Mouse (Mus musculus) frontal cortex, postnatal 14 days (tissue): Measurements from ENCODE around the gene Sbno1.
"Not testable (repeated sequence)": the region's sequence is repeated elsewhere in the genome, so short reads cannot be mapped to it uniquely, and the experiment has no call there.

Experiments used
- DNase-seq, 2 experiments: peaks; one replicate each; pipeline ENCODE4 v3.0.0; 2022; ENCODE audit warnings: low spot score in 2 of 2

Sbno1 gene

DNA sequence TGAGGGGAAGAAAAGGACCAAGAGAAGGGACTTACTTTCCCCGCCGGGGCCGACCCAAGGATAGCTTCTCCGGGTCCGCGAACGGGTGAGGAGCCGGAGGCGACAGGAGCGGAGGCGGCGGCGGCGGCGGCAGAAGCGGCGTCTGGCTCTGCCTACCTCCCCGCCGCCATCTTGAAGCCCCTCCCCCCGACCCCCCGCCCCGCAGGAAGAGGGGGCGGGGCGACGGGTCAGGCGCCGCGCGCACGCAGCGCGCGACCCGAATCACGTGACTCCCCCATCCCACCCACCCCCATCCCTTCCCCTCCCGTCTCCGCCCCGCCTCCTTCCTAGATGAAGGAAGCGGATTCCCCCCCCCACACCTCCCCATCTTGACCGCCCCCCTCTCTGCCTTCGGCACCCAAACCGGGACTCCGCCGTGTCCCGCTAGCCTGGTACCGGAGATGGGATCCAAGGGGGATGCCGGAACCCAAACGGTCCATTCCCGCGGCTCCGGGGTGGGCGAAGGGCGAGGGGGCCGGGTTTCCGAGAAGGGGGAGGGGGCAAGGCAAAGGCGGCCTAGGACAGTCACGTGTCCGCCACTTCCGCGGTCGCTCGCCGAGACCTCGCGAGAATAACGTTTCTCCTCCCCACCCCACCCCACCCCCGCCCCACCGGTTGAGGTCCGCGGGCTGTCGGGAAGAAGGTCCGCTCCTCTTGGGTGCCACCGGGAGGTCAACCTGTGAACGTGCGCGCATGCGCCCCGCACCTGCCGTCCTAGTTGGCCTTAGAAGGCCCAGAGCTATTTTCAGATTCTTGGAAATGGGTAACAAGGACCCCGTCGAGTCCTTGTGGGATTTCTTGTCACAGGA, at the start of gene Sbno1:
TSS of gene Sbno1 (minus strand) at position 590 of the 848 bp plus-strand sequence.
- peak; percentile 83 to 88 for DNase-seq

DNA sequence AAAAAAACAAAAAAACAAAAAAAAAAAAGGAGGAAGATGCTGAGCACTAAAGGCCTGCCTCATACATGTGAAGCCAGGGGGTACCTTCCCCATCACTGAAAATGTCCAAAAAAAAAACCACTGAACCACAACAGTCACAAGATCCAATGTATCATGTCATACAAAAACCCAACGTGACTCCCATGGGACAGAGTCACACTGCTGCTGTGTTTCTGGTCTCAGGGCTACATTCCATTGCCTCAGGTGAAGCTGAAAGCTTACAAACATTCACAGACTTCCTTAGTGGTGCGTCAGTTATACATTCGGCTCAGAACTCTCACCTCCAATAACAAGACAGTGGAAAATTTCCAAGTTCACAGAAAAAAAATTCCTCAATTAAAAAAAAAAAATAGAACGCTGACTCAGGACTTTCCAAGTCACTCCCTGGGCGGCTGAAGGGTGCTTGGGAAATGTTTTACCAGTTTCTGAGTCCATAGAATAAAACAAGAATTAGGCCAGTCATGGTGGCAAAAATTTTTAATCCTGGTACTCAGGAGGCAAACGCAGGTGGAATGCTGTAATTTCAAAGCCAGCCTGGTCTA, 44.9 kb upstream of the Sbno1 start:
- no peak for DNase-seq

GRCm38 (mm10) chr5:124469486-124469885, 43.7 kb upstream of the Sbno1 start:
- no peak for DNase-seq

GRCm38 (mm10) chr5:124468365-124468764, 42.6 kb upstream of the Sbno1 start:
- no peak for DNase-seq

DNA sequence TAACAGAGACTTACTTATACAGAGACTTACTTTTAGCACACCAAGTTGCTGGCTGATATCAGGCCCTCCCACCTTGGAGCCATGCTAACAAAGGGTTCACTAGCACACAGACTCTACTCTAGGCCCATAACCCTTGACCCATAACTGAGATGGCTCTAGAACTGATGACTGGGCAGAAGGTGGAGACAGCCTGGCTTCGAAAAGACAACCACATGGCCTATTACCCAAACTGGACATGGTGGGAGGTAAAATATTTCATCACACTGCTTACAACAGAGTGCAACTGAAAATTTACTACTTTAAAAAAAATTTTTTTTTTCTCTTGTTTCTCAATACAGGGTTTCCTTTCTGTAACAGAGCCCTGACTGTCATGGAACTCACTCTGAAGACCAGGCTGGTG, 42.0 kb upstream of the Sbno1 start:
- no peak for DNase-seq

GRCm38 (mm10) chr5:124464905-124465304, 39.1 kb upstream of the Sbno1 start:
- DNase-seq: no peak

GRCm38 (mm10) chr5:124463462-124463861, 37.7 kb upstream of the Sbno1 start:
- no peak for DNase-seq

DNA sequence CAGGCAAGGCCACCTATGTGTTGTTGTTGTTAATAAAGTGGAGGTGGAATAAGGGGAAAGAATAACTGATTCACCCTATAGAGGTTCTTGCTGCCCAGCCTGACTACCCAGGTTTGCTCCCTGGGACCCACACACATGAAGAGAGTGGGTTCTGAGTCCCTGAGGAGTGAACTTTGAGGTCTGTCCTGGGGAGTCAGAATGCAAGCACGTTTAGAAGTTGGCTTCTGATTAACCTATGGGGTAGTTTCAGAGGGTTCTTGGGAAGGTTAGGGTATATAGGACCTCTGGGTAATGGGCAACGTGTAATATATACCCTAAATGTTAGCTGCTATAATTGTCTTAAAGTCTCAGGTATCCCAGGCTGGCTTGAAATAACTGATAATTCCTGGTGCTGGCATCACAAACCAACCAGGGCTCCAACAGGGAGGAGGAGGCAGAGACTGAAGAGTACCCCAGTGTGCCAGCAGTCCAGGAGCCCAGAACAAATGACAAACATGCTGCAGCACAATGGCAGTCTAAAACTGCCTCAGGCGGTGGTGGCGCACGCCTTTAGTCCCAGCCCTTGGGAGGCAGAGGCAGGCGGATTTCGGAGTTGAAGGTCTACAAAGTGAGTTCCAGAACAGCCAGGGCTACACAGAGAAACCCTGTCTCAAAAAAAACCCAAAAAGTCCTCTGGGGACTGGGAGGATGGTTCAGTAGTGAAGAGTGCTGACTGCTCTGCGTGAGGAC, 36.7 kb upstream of the Sbno1 start:
- DNase-seq: no peak

DNA sequence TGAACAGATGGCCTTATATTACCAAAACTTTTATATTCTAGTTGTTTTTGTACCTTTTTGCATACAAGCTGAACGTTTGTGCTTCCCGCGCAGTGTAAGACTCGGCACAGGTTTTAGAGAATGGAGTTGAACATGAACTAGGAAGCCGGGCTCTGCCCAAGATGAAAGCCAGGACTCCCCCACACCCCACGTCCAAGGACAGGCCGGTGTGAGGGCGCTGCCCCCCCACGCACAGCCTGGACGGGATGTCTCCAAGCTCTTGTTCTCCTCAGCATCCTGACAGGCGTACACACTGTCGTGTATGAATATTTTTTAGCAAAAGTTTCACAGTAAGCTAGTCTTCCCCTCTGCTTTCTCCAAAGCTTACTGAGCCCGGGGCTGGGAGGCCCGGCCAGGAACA, 35.1 kb upstream of the Sbno1 start:
- not testable (repeated sequence) for DNase-seq

- DNase-seq: no peak
These were observed 31.0 kb upstream of the Sbno1 start for GRCm38 (mm10) chr5:124456762-124457161.

- DNase-seq: no peak
These were observed 28.2 kb upstream of the Sbno1 start for GRCm38 (mm10) chr5:124454082-124454419.

DNA sequence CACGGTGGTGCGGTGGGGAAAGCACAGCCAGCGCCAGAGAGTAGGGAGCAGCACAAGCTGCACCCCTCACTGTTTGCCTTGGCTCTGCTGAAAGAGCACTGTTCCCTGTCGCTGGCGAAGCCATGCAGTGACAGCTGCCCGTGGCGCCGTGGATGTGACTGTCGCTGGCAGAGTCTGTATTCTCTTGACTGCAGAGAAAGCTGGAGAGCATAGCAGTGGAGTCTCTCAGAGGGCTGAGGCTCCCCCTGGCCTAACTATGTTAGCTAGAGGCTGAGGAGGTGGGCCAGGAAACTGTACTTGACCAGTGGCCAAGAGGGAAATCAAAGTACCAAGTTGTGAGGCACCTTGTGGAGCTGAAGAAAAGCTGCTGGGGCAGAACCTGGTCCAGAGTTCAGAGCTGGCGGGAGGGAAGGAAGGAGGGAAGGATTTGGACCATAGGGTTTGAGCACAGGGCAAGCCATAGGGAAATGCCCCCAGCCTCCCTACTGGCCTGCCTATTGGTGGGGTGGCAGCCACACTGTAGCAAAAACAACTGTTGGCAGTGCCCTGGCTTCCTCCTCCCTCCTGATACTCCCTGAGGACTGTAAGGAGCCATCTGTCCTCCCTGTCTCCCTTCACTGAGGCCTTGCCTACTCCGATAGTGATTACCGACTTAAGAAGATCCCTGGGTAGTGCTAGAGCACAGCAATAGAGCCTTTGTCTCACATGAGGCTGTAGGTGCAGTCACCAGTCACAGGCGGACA, 27.7 kb upstream of the Sbno1 start:
- DNase-seq: no peak

GRCm38 (mm10) chr5:124452494-124453228, 26.9 kb upstream of the Sbno1 start:
- no peak for DNase-seq

DNA sequence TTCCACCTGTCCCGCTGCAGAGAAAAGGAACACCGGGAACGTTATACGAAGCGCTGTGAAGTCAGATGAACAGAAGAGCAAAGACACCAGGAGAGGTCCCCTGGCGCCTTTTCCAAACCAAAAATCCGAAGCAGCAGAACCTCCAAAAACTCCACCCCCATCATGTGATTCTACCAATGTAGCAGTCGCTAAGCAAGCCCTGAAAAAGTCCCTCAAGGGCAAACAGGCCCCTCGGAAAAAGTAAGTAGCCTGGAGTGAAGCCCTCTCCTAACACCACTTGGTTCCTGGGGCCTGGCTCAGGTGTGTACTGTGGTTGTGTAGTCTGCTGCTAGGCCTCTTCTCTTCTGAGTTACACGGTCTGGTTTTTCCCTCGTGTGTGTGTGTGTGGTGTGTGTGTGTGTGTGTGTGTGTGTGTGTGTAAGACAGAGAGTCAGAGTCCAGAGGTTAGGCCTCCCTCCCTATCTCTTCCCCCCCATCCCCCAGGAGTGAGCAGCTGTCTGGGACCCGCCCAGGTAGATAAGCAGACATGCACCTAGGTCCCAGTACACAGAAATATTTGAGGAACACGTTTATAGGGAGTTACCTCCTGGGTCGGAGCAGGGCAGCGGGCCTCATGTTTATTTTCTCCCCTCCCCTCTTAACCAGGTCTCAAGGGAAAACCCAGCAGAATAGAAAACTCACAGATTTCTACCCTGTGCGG, 25.0 kb upstream of the Sbno1 start:
- DNase-seq: no peak

- no peak for DNase-seq
These were observed 24.2 kb upstream of the Sbno1 start for GRCm38 (mm10) chr5:124450051-124450450.

DNA sequence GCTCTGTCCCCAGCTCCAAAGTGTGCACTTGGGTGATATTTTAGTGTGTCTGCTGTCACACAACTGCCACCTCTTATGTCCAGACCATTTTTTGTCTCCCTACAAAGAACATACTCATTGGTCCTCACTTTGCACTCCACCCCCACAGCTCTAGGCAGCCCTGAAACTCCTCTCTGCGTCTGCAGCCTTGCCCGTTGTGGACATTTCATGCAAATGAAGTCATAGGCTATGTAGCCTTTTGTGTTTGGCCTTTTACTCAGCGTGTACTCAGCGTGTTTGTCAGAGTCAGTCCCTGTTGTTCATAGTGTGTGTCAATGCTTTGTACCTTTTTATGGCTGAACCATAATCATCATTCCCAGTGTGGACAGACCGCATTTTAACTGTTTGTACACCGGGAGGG, 23.7 kb upstream of the Sbno1 start:
- no peak for DNase-seq

- DNase-seq: no peak
These were observed 20.6 kb upstream of the Sbno1 start for GRCm38 (mm10) chr5:124446301-124446881.

- no peak for DNase-seq
These were observed 20.0 kb upstream of the Sbno1 start for GRCm38 (mm10) chr5:124445621-124446293.

- DNase-seq: no peak
These were observed 19.1 kb upstream of the Sbno1 start for GRCm38 (mm10) chr5:124444661-124445561.
